Mouse (Mus musculus) megakaryocyte, embryonic 14.5 days (primary cell): ENCODE results near the gene Gja10.

ENCODE experiments used
- FLI1 ChIP-seq: IDR thresholded peaks from 2 replicates; pipeline ENCODE4 v1.6.1; 2012; ENCODE audit warnings: low read length, inconsistent platforms, mixed read lengths
- GATA1 ChIP-seq: IDR thresholded peaks from 3 replicates; pipeline ENCODE4 v1.6.1; 2012; ENCODE audit warnings: mixed read lengths, low read length, inconsistent platforms, borderline replicate concordance

DNA sequence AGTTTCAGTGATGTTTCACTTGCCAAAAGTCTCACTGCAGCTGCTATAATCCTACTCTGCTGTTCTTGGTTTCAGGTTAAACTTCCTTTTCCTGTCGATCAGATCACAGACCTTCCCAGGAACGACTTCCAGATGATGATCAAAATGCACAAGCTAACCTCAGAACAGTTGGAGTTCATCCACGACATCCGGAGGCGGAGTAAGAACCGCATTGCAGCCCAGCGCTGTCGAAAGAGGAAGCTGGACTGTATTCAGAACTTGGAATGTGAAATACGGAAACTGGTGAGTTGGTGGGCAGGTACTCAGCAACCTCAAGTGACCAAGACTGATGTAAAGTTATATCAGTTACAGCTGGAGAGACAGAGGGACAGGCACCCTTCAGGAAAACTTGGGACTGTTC, 27.4 kb downstream of the Gja10 start:
- no peak for TF ChIP-seq GATA1
- no peak for TF ChIP-seq FLI1
